Mouse (Mus musculus) cerebellum, adult 2 months (tissue): ENCODE results near the gene Evi5l. TPM values are rescaled to one million over a fixed set of nuclear protein-coding genes. Genes with fewer than 3 reads are reported as not detected.
A peak's percentile ranks its signal among the peaks of the same experiment; 100 is the strongest.

Experiments
- DNase-seq, 2 experiments: peaks; one replicate each; pipeline ENCODE4 v3.0.0; 2021
- H3K27ac ChIP-seq: fragments of 200-500 bp; 2 replicates; pipeline ENCODE4 v1.5.1; 2012; ENCODE audit warnings: low read length, control low read depth, inconsistent platforms; ENCODE audit not compliant: insufficient read depth
- H3K27me3 ChIP-seq: fragments of 200-500 bp; 2 replicates; pipeline ENCODE4 v1.6.1; 2012; ENCODE audit warnings: inconsistent platforms, mild to moderate bottlenecking, low read length, moderate library complexity; ENCODE audit not compliant: control insufficient read depth, insufficient read depth
- H3K4me1 ChIP-seq: fragments of 200-500 bp; 2 replicates; pipeline ENCODE4 v1.6.1; 2011; ENCODE audit warnings: low read length; ENCODE audit not compliant: control insufficient read depth, insufficient read depth
- H3K4me3 ChIP-seq: fragments of 200-500 bp; replicated peaks from 2 replicates; pipeline ENCODE3; 2011; ENCODE audit warnings: mild to moderate bottlenecking, low read depth, low read length, control low read depth; ENCODE audit not compliant: insufficient read depth
- CTCF ChIP-seq: fragments of 200-500 bp; IDR thresholded peaks from 2 replicates; pipeline ENCODE4 v1.5.1; 2011; ENCODE audit warnings: low read depth, mild to moderate bottlenecking, control low read depth, low read length, moderate library complexity, borderline replicate concordance; ENCODE audit not compliant: insufficient read depth
- POLR2A ChIP-seq: fragments of 200-500 bp; IDR thresholded peaks from 2 replicates; pipeline ENCODE4 v1.6.1; 2011; ENCODE audit warnings: low read length, control low read depth, borderline replicate concordance; ENCODE audit not compliant: insufficient read depth
- WGBS: fragments of 180-500 bp; shearing (Covaris S2); methylation state at CpG from one replicate; pipeline ENCODE4 v1.1.7; 2018; 5-methylcytosine and 5-hydroxymethylcytosine counted together
- polyA plus RNA-seq: library from polyadenylated mRNA; depleted of rRNA; stranded (reverse); fragments of >200 nt; gene quantifications from 2 replicates; pipeline ENCODE4 v1.2.3, GENCODE M21; 2012; rRNA removed

Evi5l gene
- 66.5 and 73.3 TPM in 2 replicates for polyA plus RNA-seq

DNA sequence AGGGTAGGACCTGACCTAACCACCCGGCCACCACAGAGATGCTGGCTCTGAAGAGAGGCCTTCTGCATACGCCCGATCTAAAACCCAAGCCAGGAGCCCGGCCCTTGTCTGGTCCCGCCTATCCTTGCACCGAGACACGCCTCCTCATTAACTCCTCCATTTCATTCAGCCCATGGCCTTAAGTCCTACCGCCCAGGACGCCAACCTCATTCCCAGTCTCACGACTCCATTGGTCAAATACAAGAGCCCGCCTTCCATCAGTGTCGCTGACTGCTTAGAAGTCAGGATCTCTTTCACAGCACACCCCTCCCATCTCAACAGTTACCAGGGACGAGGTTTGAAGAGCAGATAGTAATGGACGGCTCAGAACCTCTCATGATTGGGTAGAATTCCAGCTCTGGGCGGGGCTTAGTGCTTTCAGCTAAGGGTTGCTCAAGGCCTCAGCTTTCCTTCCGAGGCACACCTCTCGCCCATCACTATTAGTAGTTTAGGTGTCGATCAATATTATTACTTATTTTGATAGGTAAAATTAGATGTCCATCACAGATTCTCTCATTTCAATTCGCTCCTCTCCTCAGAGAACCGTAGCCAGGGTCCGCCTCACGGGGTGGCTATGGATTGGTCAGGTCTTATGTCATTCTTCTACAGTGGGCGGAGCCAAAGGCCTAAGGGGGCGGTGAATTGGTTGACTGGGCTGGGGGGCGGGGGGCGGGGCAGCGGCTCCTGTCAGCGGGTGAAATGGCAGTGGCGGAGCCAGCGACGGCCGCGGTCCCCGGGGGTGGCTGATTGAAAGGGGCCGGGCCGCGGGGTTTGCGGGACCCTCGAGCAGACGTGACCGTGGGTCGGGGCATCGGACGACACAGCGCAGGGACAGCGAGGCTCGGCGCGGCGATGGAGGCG is at the start of gene Evi5l:
TSS of gene Evi5l (plus strand) at position 716 of the 900 bp plus-strand sequence.
- WGBS = under 1% methylated on average over 51 of the region's 51 CpGs
- Histone ChIP-seq H3K4me3 (peak within 1 kb of the TSS; percentile 91), H3K27ac (peak within 1 kb of the TSS; percentile 58; the same call in 1 of the 2 replicates), H3K27me3 (no peaks in the 10 kb centered on the region), H3K4me1 (peaks cover 11% of the 10 kb centered on the region)
- peak; percentile 100 for DNase-seq
- TF ChIP-seq CTCF = no peak
- TF ChIP-seq POLR2A = peak; percentile 64; the same call in 1 of the 2 replicates

- WGBS = 87% methylated on average over 10 of the region's 10 CpGs
- no peak for DNase-seq
- Histone ChIP-seq H3K27ac (no peak within 1 kb of the TSS), H3K27me3 (no peaks in the 10 kb centered on the region), H3K4me3 (no peak within 1 kb of the TSS), H3K4me1 (no peaks in the 10 kb centered on the region)
- TF ChIP-seq POLR2A = no peak
- TF ChIP-seq CTCF = no peak
Measured at GRCm38 (mm10) chr8:4133798-4134197, 32.6 kb upstream of the Evi5l start, which contains the start of gene Cd209g. Gene Cd209g (plus strand): TSS chr8:4134098.

- peak; percentile 65 to 78 for DNase-seq
- Histone ChIP-seq H3K4me3 (no peak overlapping the region), H3K27me3 (no peaks in the 10 kb centered on the region), H3K4me1 (no peaks in the 10 kb centered on the region), H3K27ac (no peak overlapping the region)
- 11% methylated on average over 12 of the region's 12 CpGs for WGBS
- TF ChIP-seq CTCF (peak; percentile 94), POLR2A (no peak)
Measured at GRCm38 (mm10) chr8:4139660-4140646, 26.4 kb upstream of the Evi5l start.

GRCm38 (mm10) chr8:4141721-4142120 is 24.6 kb upstream of the Evi5l start:
- Histone ChIP-seq H3K4me1 (no peaks in the 10 kb centered on the region), H3K4me3 (no peak overlapping the region), H3K27me3 (no peaks in the 10 kb centered on the region), H3K27ac (no peak overlapping the region)
- TF ChIP-seq POLR2A = no peak
- TF ChIP-seq CTCF = no peak
- no peak for DNase-seq
- 63% methylated on average over 3 of the region's 3 CpGs for WGBS

DNA sequence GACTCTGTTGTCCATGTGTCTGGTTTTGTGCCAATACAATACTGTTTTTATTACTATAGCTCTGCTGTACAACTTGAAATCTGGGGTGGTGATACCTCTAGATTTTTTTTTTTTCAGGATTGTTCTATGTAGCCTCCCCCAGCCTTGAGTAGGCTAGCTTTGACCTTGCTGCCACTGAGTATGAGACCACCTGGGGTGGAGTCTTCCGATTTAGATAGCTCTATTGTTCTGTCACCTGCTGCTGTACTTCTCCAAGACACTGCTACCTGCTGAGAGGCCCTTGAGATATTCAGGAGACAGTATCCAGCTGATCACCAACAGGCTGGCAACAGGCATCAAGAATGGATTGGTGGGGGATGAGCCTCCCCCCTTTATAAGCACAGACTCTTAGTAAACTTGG is 19.1 kb upstream of the Evi5l start:
- Histone ChIP-seq H3K27me3 (no peaks in the 10 kb centered on the region), H3K27ac (no peak overlapping the region), H3K4me1 (no peaks in the 10 kb centered on the region), H3K4me3 (no peak overlapping the region)
- 8% methylated on average over 1 of the region's 1 CpGs for WGBS
- no peak for DNase-seq
- no peak for TF ChIP-seq POLR2A
- TF ChIP-seq CTCF = no peak

DNA sequence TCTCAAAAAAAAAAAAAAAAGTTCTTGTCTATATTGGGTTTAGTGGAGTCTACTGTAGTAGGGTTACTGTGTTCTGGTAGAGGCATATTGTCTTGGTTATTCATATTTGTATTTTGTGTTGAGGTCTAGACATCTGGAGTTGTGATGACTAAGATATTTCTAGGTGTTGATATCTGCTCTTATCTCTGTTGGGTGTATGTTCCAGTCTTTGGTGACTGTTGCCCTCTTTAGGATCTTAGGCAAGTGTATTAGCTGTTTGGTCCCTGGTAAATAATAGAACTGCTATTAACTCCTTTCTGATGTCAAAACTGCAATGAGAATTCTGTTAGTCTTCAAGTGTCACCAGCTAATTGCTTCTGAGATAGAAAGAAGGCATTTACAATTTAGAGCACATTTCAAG is 11.5 kb upstream of the Evi5l start:
- DNase-seq = no peak
- H3K4me3 ChIP-seq = no peak overlapping the region
- no peaks in the 10 kb centered on the region for H3K27me3 ChIP-seq
- no peak overlapping the region for H3K27ac ChIP-seq
- no peaks in the 10 kb centered on the region for H3K4me1 ChIP-seq
- TF ChIP-seq CTCF (no peak), POLR2A (no peak)

DNA sequence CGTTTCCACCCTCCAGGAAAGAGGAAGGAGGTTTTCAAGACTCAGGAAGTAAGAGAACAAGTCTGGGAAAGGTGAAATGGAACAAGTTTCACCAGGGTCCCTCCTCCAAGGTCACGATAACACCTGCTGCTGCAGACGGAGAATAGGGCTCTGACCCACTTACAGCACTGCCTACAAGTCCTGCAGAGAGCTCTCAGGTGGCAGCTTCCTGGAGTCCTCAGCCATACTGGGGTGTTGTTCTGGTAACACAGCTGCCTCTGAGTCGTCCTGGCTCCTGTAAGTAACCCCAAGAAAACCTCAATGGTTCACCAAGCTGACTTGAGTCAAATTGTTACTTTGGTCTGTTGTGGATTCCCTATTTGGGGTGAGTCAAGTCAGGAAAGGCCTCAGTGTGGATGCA is 3.6 kb upstream of the Evi5l start:
- no peak overlapping the region for H3K4me3 ChIP-seq
- H3K4me1 ChIP-seq = peaks cover 6% of the 10 kb centered on the region; the same call in 1 of the 2 replicates
- H3K27me3 ChIP-seq = no peaks in the 10 kb centered on the region
- DNase-seq = no peak
- H3K27ac ChIP-seq = no peak overlapping the region
- TF ChIP-seq POLR2A (no peak), CTCF (no peak)
- WGBS = 60% methylated on average over 4 of the region's 4 CpGs
